Mouse (Mus musculus): Measurements from ENCODE around the gene Dnajc27. TPM values are rescaled to one million over a fixed set of nuclear protein-coding genes. Genes with fewer than 3 reads are reported as not detected.

Dnajc27 gene
- polyA plus RNA-seq, 1 experiment: 6.1 TPM

- H3K4me3 ChIP-seq (ENCODE audit: insufficient read depth, low read length): peak overlapping the region; percentile 61
- H3K4me1 ChIP-seq (ENCODE audit: control insufficient read depth, insufficient read depth, low read length): no peaks in the 10 kb centered on the region
- no peak overlapping the region for H3K27ac ChIP-seq (ENCODE audit: insufficient read depth, low read length)
- TF ChIP-seq POLR2A (IDR thresholded peaks at IDR 0.05; ENCODE audit: low read depth, low read length) (no peak), CTCF (IDR thresholded peaks at IDR 0.05; ENCODE audit: borderline replicate concordance, insufficient read depth, low read length) (no peak)
Measured at GRCm38 (mm10) chr12:4133847-4134212, 51.4 kb downstream of the Dnajc27 start.

- Histone ChIP-seq H3K27ac (ENCODE audit: insufficient read depth, low read length) (no peak overlapping the region), H3K4me3 (ENCODE audit: insufficient read depth, low read length) (no peak overlapping the region), H3K4me1 (ENCODE audit: control insufficient read depth, insufficient read depth, low read length) (no peaks in the 10 kb centered on the region)
- TF ChIP-seq POLR2A (IDR thresholded peaks at IDR 0.05; ENCODE audit: low read depth, low read length) (no peak), CTCF (IDR thresholded peaks at IDR 0.05; ENCODE audit: borderline replicate concordance, insufficient read depth, low read length) (peak; percentile 13; the same call in 1 of the 2 replicates)
Measured at GRCm38 (mm10) chr12:4143179-4143578, 60.8 kb downstream of the Dnajc27 start.

DNA sequence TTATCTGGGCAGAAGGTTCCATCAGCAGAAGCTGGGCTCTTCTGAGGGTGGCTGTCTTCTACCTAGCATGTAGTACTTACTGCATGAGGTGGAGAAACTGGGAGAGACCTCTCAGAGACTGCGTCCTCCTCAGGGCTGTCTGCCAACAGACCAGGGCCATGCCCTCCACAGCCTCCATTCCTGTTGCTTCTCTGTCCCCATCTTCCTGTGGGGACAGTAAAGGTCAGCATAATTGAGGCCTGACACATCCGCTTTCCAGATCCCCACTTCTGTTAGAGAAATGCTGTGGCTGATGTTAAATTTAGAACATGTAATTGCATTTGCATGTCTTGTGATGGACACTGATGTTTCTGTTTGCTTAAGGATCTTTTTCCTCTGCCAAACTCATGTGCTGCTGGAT is 68.6 kb downstream of the Dnajc27 start:
- TF ChIP-seq CTCF (IDR thresholded peaks at IDR 0.05; ENCODE audit: borderline replicate concordance, insufficient read depth, low read length): no peak
- no peak for TF ChIP-seq POLR2A (IDR thresholded peaks at IDR 0.05; ENCODE audit: low read depth, low read length)
- Histone ChIP-seq H3K4me1 (ENCODE audit: control insufficient read depth, insufficient read depth, low read length) (no peaks in the 10 kb centered on the region), H3K27ac (ENCODE audit: insufficient read depth, low read length) (no peak overlapping the region), H3K4me3 (ENCODE audit: insufficient read depth, low read length) (no peak overlapping the region)

DNA sequence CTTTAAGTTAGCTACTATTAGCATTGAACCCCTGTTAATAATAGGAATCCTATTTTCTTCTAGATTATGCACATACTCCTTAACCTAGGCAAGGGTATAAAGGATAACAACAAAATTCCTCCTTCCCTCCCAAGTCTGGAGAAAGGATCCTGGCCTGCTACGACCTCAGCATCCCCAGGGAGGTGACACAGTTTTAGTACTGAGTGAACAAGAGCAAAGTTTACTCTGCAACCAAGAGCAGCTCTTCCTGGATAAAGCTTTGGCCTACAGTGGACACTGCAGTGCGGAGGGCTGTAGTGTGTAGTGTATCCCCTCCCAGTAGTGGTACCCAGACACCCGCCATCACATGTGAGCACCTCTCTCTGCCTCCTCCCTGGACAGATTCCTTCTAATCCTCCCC is 69.6 kb downstream of the Dnajc27 start:
- TF ChIP-seq POLR2A (IDR thresholded peaks at IDR 0.05; ENCODE audit: low read depth, low read length) (no peak), CTCF (IDR thresholded peaks at IDR 0.05; ENCODE audit: borderline replicate concordance, insufficient read depth, low read length) (no peak)
- Histone ChIP-seq H3K4me1 (ENCODE audit: control insufficient read depth, insufficient read depth, low read length) (no peaks in the 10 kb centered on the region), H3K27ac (ENCODE audit: insufficient read depth, low read length) (no peak overlapping the region), H3K4me3 (ENCODE audit: insufficient read depth, low read length) (no peak overlapping the region)

GRCm38 (mm10) chr12:4157466-4157865 is 75.1 kb downstream of the Dnajc27 start:
- Histone ChIP-seq H3K4me3 (ENCODE audit: insufficient read depth, low read length) (no peak overlapping the region), H3K27ac (ENCODE audit: insufficient read depth, low read length) (no peak overlapping the region), H3K4me1 (ENCODE audit: control insufficient read depth, insufficient read depth, low read length) (no peaks in the 10 kb centered on the region)
- no peak for TF ChIP-seq CTCF (IDR thresholded peaks at IDR 0.05; ENCODE audit: borderline replicate concordance, insufficient read depth, low read length)
- TF ChIP-seq POLR2A (IDR thresholded peaks at IDR 0.05; ENCODE audit: low read depth, low read length): no peak

- no peak overlapping the region; the same call in 1 of the 2 replicates for H3K27ac ChIP-seq (ENCODE audit: insufficient read depth, low read length)
- H3K4me1 ChIP-seq (ENCODE audit: control insufficient read depth, insufficient read depth, low read length): no peaks in the 10 kb centered on the region
- H3K4me3 ChIP-seq (ENCODE audit: insufficient read depth, low read length): no peak overlapping the region
- TF ChIP-seq POLR2A (IDR thresholded peaks at IDR 0.05; ENCODE audit: low read depth, low read length) (no peak), CTCF (IDR thresholded peaks at IDR 0.05; ENCODE audit: borderline replicate concordance, insufficient read depth, low read length) (no peak)
Measured at GRCm38 (mm10) chr12:4158179-4158578, 75.8 kb downstream of the Dnajc27 start.

- TF ChIP-seq POLR2A (IDR thresholded peaks at IDR 0.05; ENCODE audit: low read depth, low read length): no peak
- TF ChIP-seq CTCF (IDR thresholded peaks at IDR 0.05; ENCODE audit: borderline replicate concordance, insufficient read depth, low read length): no peak
- no peak overlapping the region for H3K4me3 ChIP-seq (ENCODE audit: insufficient read depth, low read length)
- no peaks in the 10 kb centered on the region for H3K4me1 ChIP-seq (ENCODE audit: control insufficient read depth, insufficient read depth, low read length)
- H3K27ac ChIP-seq (ENCODE audit: insufficient read depth, low read length): no peak overlapping the region
Measured at GRCm38 (mm10) chr12:4158868-4159632, 76.7 kb downstream of the Dnajc27 start.

Other genes with a start within 250 kb of the Dnajc27 start
- gene Pomc, start 127.6 kb upstream of the Dnajc27 start, polyA plus RNA-seq (2011; ENCODE audit: insufficient read length, low read depth, missing spikeins): 0.52 TPM in 1 of 2 replicates, not detected in the other
- 2.0 and 2.1 TPM in 2 replicates for gene Efr3b, start 43.7 kb upstream of the Dnajc27 start, polyA plus RNA-seq (2011; ENCODE audit: insufficient read length, low read depth, missing spikeins)
- gene Adcy3, start 50.5 kb downstream of the Dnajc27 start, polyA plus RNA-seq (2011; ENCODE audit: insufficient read length, low read depth, missing spikeins): 21.9 and 22.0 TPM in 2 replicates
- gene Ptrhd1, start 151.4 kb downstream of the Dnajc27 start, polyA plus RNA-seq (2011; ENCODE audit: insufficient read length, low read depth, missing spikeins): 3.5 and 4.1 TPM in 2 replicates
- 7.2 and 14.8 TPM in 2 replicates for gene Cenpo, start 151.7 kb downstream of the Dnajc27 start, polyA plus RNA-seq (2011; ENCODE audit: insufficient read length, low read depth, missing spikeins)

Measured in embryonic fibroblast, embryonic 13.5 days (primary cell).